Mouse (Mus musculus): Measurements from ENCODE around the gene P2rx5.

- TF ChIP-seq CTCF (conservative IDR thresholded peaks at IDR 0.05; ENCODE audit: insufficient read depth, insufficient read length, low read depth, low read length) (no peak), POLR2A (IDR thresholded peaks at IDR 0.05; ENCODE audit: low read depth, low read length) (no peak)
Measured at GRCm38 (mm10) chr11:73185872-73186615, 25.8 kb downstream of the P2rx5 start.

Data from kidney, adult 2 months (tissue).